ENCODE assay signal across 24 mouse cellular contexts in the genomic region with DNA sequence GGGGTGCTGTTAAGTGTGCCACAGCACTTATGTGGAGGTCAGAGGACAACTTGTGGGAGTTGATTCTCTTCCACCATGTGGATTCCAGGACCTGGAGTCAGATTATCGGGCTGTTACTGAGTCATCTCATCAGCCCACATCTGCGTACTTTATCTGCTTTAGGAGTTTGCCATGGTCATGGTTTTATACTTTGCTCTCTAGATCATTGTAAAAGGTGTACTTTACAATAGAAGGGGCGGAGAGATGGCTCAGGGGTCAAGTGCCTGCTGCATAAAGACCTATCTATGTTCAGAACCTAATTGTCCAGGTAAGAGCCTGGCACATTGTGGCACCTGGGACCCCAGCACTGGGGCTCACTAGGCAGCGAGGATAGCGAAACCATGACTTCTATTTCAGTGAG. TPM values are rescaled to one million over a fixed set of nuclear protein-coding genes. Genes with fewer than 3 reads are reported as not detected.
DNase-seq lines count a peak whose midpoint lies in the region; ATAC-seq and TF ChIP-seq lines count a peak whose summit lies in the region.
"Had no signal": no experiment of that assay in that cellular context is flagged by ENCODE, and none has a peak within 500 bp of the region (broad histone marks: within the 10 kb centered on the region; RNA-seq: fewer than 3 reads in every experiment).

No protein-coding gene starts in this region.

- peaks cover 28% of the 10 kb centered on the region for H3K36me3 ChIP-seq in thymus, adult 2 months (ENCODE audit: control insufficient read depth, insufficient read depth, low read length)
- peaks cover 25% of the 10 kb centered on the region for H3K36me3 ChIP-seq in intestine, embryonic 16.5 days (ENCODE audit: control insufficient read depth, insufficient read depth, low read length)
- peaks cover 41% of the 10 kb centered on the region for H3K36me3 ChIP-seq in small intestine, adult 2 months (ENCODE audit: control insufficient read depth, insufficient read depth, low read length)
- H3K36me3 ChIP-seq in midbrain, postnatal 0 days (ENCODE audit: insufficient read depth, low read length): peaks cover 66% of the 10 kb centered on the region

- WGBS in thymus, adult 2 months: 95% methylated on average over 5 of the region's 5 CpGs
- 82% methylated on average over 5 of the region's 5 CpGs for WGBS in intestine, embryonic 16.5 days
- 64% methylated on average over 5 of the region's 5 CpGs for whole genome bisulfite sequencing in small intestine, adult 2 months
- WGBS in midbrain, postnatal 0 days: 91% methylated on average over 5 of the region's 5 CpGs

- TF ChIP-seq POLR2A in thymus, adult 2 months (IDR thresholded peaks at IDR 0.05; ENCODE audit: control insufficient read depth, extremely low read depth, insufficient read depth, low read length, poor library complexity): no peak
- no peak for TF ChIP-seq POLR2A in small intestine, adult 2 months (IDR thresholded peaks at IDR 0.05; ENCODE audit: low read depth, low read length)

- no peak overlapping the region for H3K9ac ChIP-seq in intestine, embryonic 16.5 days (ENCODE audit: low read depth, low read length)
- H3K9ac ChIP-seq in midbrain, postnatal 0 days (replicated peaks; ENCODE audit: low read length, poor library complexity, severe bottlenecking): no peak overlapping the region
- H3K9ac ChIP-seq: embryonic facial prominence, embryonic 13.5 days; embryonic facial prominence, embryonic 15.5 days; forebrain, embryonic 12.5 days had no signal

- H3K27me3 ChIP-seq in thymus, adult 2 months (ENCODE audit: control insufficient read depth, insufficient read depth, low read length): no peaks in the 10 kb centered on the region
- H3K27me3 ChIP-seq in intestine, embryonic 16.5 days (replicated peaks; ENCODE audit: control insufficient read depth, insufficient read depth, low read length): no peaks in the 10 kb centered on the region
- H3K27me3 ChIP-seq in small intestine, adult 2 months (ENCODE audit: control insufficient read depth, insufficient read depth, low read length): no peaks in the 10 kb centered on the region
- H3K27me3 ChIP-seq in midbrain, postnatal 0 days (ENCODE audit: insufficient read depth, low read length): no peaks in the 10 kb centered on the region
- H3K27me3 ChIP-seq: embryonic facial prominence, embryonic 13.5 days; embryonic facial prominence, embryonic 15.5 days; forebrain, embryonic 12.5 days had no signal

- H3K27ac ChIP-seq in thymus, adult 2 months (ENCODE audit: control insufficient read depth, insufficient read depth, low read length): peak overlapping the region; percentile 54
- no peak overlapping the region for H3K27ac ChIP-seq in intestine, embryonic 16.5 days (ENCODE audit: low read length)
- peak overlapping the region; percentile 92 for H3K27ac ChIP-seq in small intestine, adult 2 months (ENCODE audit: insufficient read depth, low read depth, low read length)
- H3K27ac ChIP-seq in midbrain, postnatal 0 days (ENCODE audit: low read depth, low read length): no peak overlapping the region
- H3K27ac ChIP-seq: embryonic facial prominence, embryonic 13.5 days; embryonic facial prominence, embryonic 15.5 days; forebrain, embryonic 10.5 days; forebrain, embryonic 12.5 days had no signal

- no peak overlapping the region for H3K4me2 ChIP-seq in intestine, embryonic 16.5 days (ENCODE audit: low read depth, low read length)
- no peak overlapping the region for H3K4me2 ChIP-seq in midbrain, postnatal 0 days (ENCODE audit: low read depth, low read length, poor library complexity, severe bottlenecking)
- H3K4me2 ChIP-seq: embryonic facial prominence, embryonic 13.5 days; embryonic facial prominence, embryonic 15.5 days; forebrain, embryonic 12.5 days had no signal

- DNase-seq in thymus, adult 2 months: no peak
- no peak for DNase-seq in thymus, postnatal 0 days (ENCODE audit: low spot score)
- DNase-seq in midbrain, postnatal 0 days (ENCODE audit: low spot score): no peak
- no peak for DNase-seq in left cerebral cortex, adult 11 months (ENCODE audit: low spot score)
- DNase-seq: adrenal gland, adult 2 months; adrenal gland, postnatal 10 days; adrenal gland, postnatal 25 days; cerebellum, adult 11 months; cerebellum, adult 18-20 months; cerebellum, adult 8-10 months; cerebellum, adult 9-11 months; cerebellum, postnatal 36 days; embryo, embryonic 11 days had no signal

- peak; percentile 77 for ATAC-seq in intestine, embryonic 16.5 days
- ATAC-seq in midbrain, postnatal 0 days (ENCODE audit: low FRiP score): no peak

- no peak for TF ChIP-seq CTCF in thymus, adult 2 months (IDR thresholded peaks at IDR 0.05; ENCODE audit: borderline replicate concordance, control insufficient read depth, extremely low read depth, insufficient read depth, low read length, poor library complexity)
- TF ChIP-seq CTCF in small intestine, adult 2 months (IDR thresholded peaks at IDR 0.05; ENCODE audit: extremely low read depth, insufficient read length, insufficient replicate concordance, low read depth, low read length): no peak
- TF ChIP-seq CTCF in midbrain, postnatal 0 days (IDR thresholded peaks at IDR 0.05): no peak

- H3K9me3 ChIP-seq in intestine, embryonic 16.5 days (ENCODE audit: control insufficient read depth, low read length): no peaks in the 10 kb centered on the region
- H3K9me3 ChIP-seq in midbrain, postnatal 0 days (ENCODE audit: low read length): no peaks in the 10 kb centered on the region
- H3K9me3 ChIP-seq: embryonic facial prominence, embryonic 13.5 days; embryonic facial prominence, embryonic 15.5 days; forebrain, embryonic 10.5 days; forebrain, embryonic 12.5 days had no signal

- H3K4me3 ChIP-seq in thymus, adult 2 months (ENCODE audit: control insufficient read depth, insufficient read depth, low read length): no peak overlapping the region
- no peak overlapping the region for H3K4me3 ChIP-seq in intestine, embryonic 16.5 days (ENCODE audit: low read length)
- no peak overlapping the region for H3K4me3 ChIP-seq in small intestine, adult 2 months (ENCODE audit: low read depth, low read length)
- no peak overlapping the region for H3K4me3 ChIP-seq in midbrain, postnatal 0 days (ENCODE audit: low read depth, low read length)
- H3K4me3 ChIP-seq: embryonic facial prominence, embryonic 13.5 days; embryonic facial prominence, embryonic 15.5 days; erythroblast, embryonic 14.5 days; forebrain, embryonic 10.5 days; forebrain, embryonic 12.5 days had no signal

- peaks cover 40% of the 10 kb centered on the region for H3K4me1 ChIP-seq in thymus, adult 2 months (replicated peaks; ENCODE audit: control insufficient read depth, insufficient read depth, low read length)
- H3K4me1 ChIP-seq in intestine, embryonic 16.5 days (ENCODE audit: control insufficient read depth, insufficient read depth, low read length): no peaks in the 10 kb centered on the region
- peaks cover 16% of the 10 kb centered on the region; the same call in 1 of the 2 replicates for H3K4me1 ChIP-seq in small intestine, adult 2 months (ENCODE audit: control insufficient read depth, insufficient read depth, insufficient read length, low read length)
- no peaks in the 10 kb centered on the region for H3K4me1 ChIP-seq in midbrain, postnatal 0 days (ENCODE audit: insufficient read depth, low read length)
- H3K4me1 ChIP-seq: embryonic facial prominence, embryonic 13.5 days; embryonic facial prominence, embryonic 15.5 days; forebrain, embryonic 10.5 days; forebrain, embryonic 12.5 days had no signal

RNA-seq across cellular contexts. Expression of a gene that starts 48.6 kb away (rescaled TPM):
- polyA plus RNA-seq in thymus, adult 2 months (2012; rRNA removed): 23.2 and 25.6 TPM in 2 replicates
- polyA plus RNA-seq in thymus, postnatal 0 days (2015; fragmentation: Nextera tagmentation; extraction: Ambion mirVana): 16.6 and 18.6 TPM in 2 replicates
- polyA plus RNA-seq in intestine, embryonic 16.5 days (2015; fragmentation: Nextera tagmentation; extraction: Ambion mirVana): 10.7 and 11.5 TPM in 2 replicates
- polyA plus RNA-seq in small intestine, adult 2 months (2012; rRNA removed): 2.9 and 5.4 TPM in 2 replicates
- total RNA-seq in midbrain, postnatal 0 days (2014; rRNA removed): 12.5 and 15.5 TPM in 2 replicates
- polyA plus RNA-seq in midbrain, postnatal 0 days (2015; fragmentation: Nextera tagmentation; extraction: Ambion mirVana): 5.8 and 7.2 TPM in 2 replicates

RNA-seq across cellular contexts. Expression of a gene that starts 48.9 kb away (rescaled TPM):
- polyA plus RNA-seq in thymus, adult 2 months (2012; rRNA removed): 0.08 TPM in 1 of 2 replicates, not detected in the other
- polyA plus RNA-seq in thymus, postnatal 0 days (2015; fragmentation: Nextera tagmentation; extraction: Ambion mirVana): 0.07 TPM in 1 of 2 replicates, not detected in the other
- polyA plus RNA-seq in intestine, embryonic 16.5 days (2015; fragmentation: Nextera tagmentation; extraction: Ambion mirVana): 0.23 and 0.33 TPM in 2 replicates
- polyA plus RNA-seq in small intestine, adult 2 months (2012; rRNA removed): not detected in 2 replicates
- total RNA-seq in midbrain, postnatal 0 days (2014; rRNA removed): 2.7 and 5.9 TPM in 2 replicates
- 3.1 and 3.8 TPM in 2 replicates for polyA plus RNA-seq in midbrain, postnatal 0 days (2015; fragmentation: Nextera tagmentation; extraction: Ambion mirVana)
- total RNA-seq: adrenal gland, adult 2 months; adrenal gland, postnatal 10 days; adrenal gland, postnatal 25 days; adrenal gland, postnatal 4 days; common myeloid progenitor, adult 5-6 weeks; MEL had no signal
- polyA plus RNA-seq: adrenal gland, adult 2 months; C2C12; erythroblast, embryonic 14.5 days; forebrain, embryonic 12.5 days had no signal

Comparison
In these comparisons a context has a peak if more than half of its experiments do, and no peak if none do; other contexts are left out.
1. H3K27ac ChIP-seq: peak in thymus, adult 2 months (single experiment) and small intestine, adult 2 months (single experiment); none in intestine, embryonic 16.5 days (single experiment) and midbrain, postnatal 0 days (single experiment).